ENCODE assay signal across 11 mouse cellular contexts in genomic region chr10:78296980-78297379, GRCm38 (mm10). TPM values are rescaled to one million over a fixed set of nuclear protein-coding genes. Genes with fewer than 3 reads are reported as not detected.
DNase-seq lines count a peak whose midpoint lies in the region; ATAC-seq and TF ChIP-seq lines count a peak whose summit lies in the region.
"Had no signal": no experiment of that assay in that cellular context is flagged by ENCODE, and none has a peak within 500 bp of the region (broad histone marks: within the 10 kb centered on the region; RNA-seq: fewer than 3 reads in every experiment).

No protein-coding gene starts in this region.

- no peak for TF ChIP-seq CTCF in heart, postnatal 0 days (IDR thresholded peaks at IDR 0.05; ENCODE audit: low read depth)

- TF ChIP-seq EP300 in heart, postnatal 0 days (IDR thresholded peaks at IDR 0.05; ENCODE audit: low read depth), result no peak

- no peak overlapping the region for H3K4me3 ChIP-seq in heart, embryonic 11.5 days (ENCODE audit: low read depth, low read length)
- no peak overlapping the region for H3K4me3 ChIP-seq in lung, embryonic 15.5 days
- peak overlapping the region; percentile 47 for H3K4me3 ChIP-seq in heart, postnatal 0 days (ENCODE audit: low read depth, low read length)
- H3K4me3 ChIP-seq in hindbrain, embryonic 12.5 days, result no peak overlapping the region

- H3K9ac ChIP-seq in heart, embryonic 11.5 days (ENCODE audit: low read depth, low read length), result no peak overlapping the region
- H3K9ac ChIP-seq in lung, embryonic 15.5 days, result no peak overlapping the region
- H3K9ac ChIP-seq in heart, postnatal 0 days (replicated peaks; ENCODE audit: low read depth, low read length), result peak overlapping the region; percentile 64
- H3K9ac ChIP-seq in hindbrain, embryonic 12.5 days, result no peak overlapping the region

- WGBS in heart, embryonic 11.5 days (ENCODE audit: insufficient replicate concordance), result 73% methylated on average over 4 of the region's 4 CpGs
- 75% methylated on average over 4 of the region's 4 CpGs for WGBS in lung, embryonic 15.5 days
- 54% methylated on average over 4 of the region's 4 CpGs for WGBS in heart, postnatal 0 days
- WGBS in hindbrain, embryonic 12.5 days, result 81% methylated on average over 4 of the region's 4 CpGs

- peaks cover 15% of the 10 kb centered on the region for H3K4me1 ChIP-seq in heart, embryonic 11.5 days (ENCODE audit: control insufficient read depth, insufficient read depth, low read length)
- H3K4me1 ChIP-seq in lung, embryonic 15.5 days, result peaks cover 14% of the 10 kb centered on the region
- peaks cover 52% of the 10 kb centered on the region for H3K4me1 ChIP-seq in heart, postnatal 0 days (ENCODE audit: control insufficient read depth, insufficient read depth)
- H3K4me1 ChIP-seq in hindbrain, embryonic 12.5 days, result no peaks in the 10 kb centered on the region

- H3K9me3 ChIP-seq in heart, embryonic 11.5 days (replicated peaks; ENCODE audit: control insufficient read depth, low read length), result no peaks in the 10 kb centered on the region
- H3K9me3 ChIP-seq in lung, embryonic 15.5 days, result no peaks in the 10 kb centered on the region
- no peaks in the 10 kb centered on the region for H3K9me3 ChIP-seq in heart, postnatal 0 days (replicated peaks; ENCODE audit: control insufficient read depth, low read length)
- H3K9me3 ChIP-seq in hindbrain, embryonic 12.5 days (replicated peaks), result no peaks in the 10 kb centered on the region
- H3K9me3 ChIP-seq: G1E had no signal

- DNase-seq in heart, postnatal 36 days, result no peak
- no peak for DNase-seq in lung, postnatal 25 days (ENCODE audit: low spot score)
- peak; percentile 83 for DNase-seq in adrenal gland, adult 2 months
- peak; percentile 49 for DNase-seq in heart, postnatal 0 days (ENCODE audit: low spot score)
- DNase-seq: embryo, embryonic 11 days had no signal

- H3K27me3 ChIP-seq in heart, embryonic 11.5 days (ENCODE audit: control insufficient read depth, insufficient read depth, low read length), result no peaks in the 10 kb centered on the region
- no peaks in the 10 kb centered on the region for H3K27me3 ChIP-seq in lung, embryonic 15.5 days
- no peaks in the 10 kb centered on the region for H3K27me3 ChIP-seq in heart, postnatal 0 days (ENCODE audit: control insufficient read depth, insufficient read depth, low read length)
- no peaks in the 10 kb centered on the region for H3K27me3 ChIP-seq in hindbrain, embryonic 12.5 days

- H3K27ac ChIP-seq in heart, embryonic 11.5 days (ENCODE audit: low read depth, low read length), result peak overlapping the region; percentile 41; the same call in 1 of the 2 replicates
- H3K27ac ChIP-seq in lung, embryonic 15.5 days, result peak overlapping the region; percentile 82; the same call in 1 of the 2 replicates
- peak overlapping the region; percentile 99 for H3K27ac ChIP-seq in heart, postnatal 0 days (ENCODE audit: low read depth)
- no peak overlapping the region for H3K27ac ChIP-seq in hindbrain, embryonic 12.5 days

- intact Hi-C loops in heart, postnatal 36 days (cut with DNase I), result no loop called here

- H3K4me2 ChIP-seq in heart, embryonic 11.5 days, result no peak overlapping the region
- no peak overlapping the region for H3K4me2 ChIP-seq in lung, embryonic 15.5 days
- peak overlapping the region; percentile 64 for H3K4me2 ChIP-seq in heart, postnatal 0 days (ENCODE audit: low read depth, low read length)
- no peak overlapping the region for H3K4me2 ChIP-seq in hindbrain, embryonic 12.5 days (replicated peaks)

- no peaks in the 10 kb centered on the region for H3K36me3 ChIP-seq in heart, embryonic 11.5 days (ENCODE audit: control insufficient read depth, insufficient read depth, low read length)
- H3K36me3 ChIP-seq in lung, embryonic 15.5 days, result no peaks in the 10 kb centered on the region
- H3K36me3 ChIP-seq in heart, postnatal 0 days (replicated peaks; ENCODE audit: control insufficient read depth, insufficient read depth, low read length), result peaks cover 3% of the 10 kb centered on the region; the same call in 1 of the 2 replicates
- H3K36me3 ChIP-seq in hindbrain, embryonic 12.5 days, result 0 out of 2 replicates have a peak, but pooled peaks cover 4% of the 10 kb centered on the region
- H3K36me3 ChIP-seq: G1E had no signal

- ATAC-seq in heart, embryonic 11.5 days (replicated peaks; ENCODE audit: insufficient number of reproducible peaks, low FRiP score, low TSS enrichment), result no peak
- no peak for ATAC-seq in lung, embryonic 15.5 days (ENCODE audit: borderline replicate concordance, extremely low read depth, low FRiP score, low TSS enrichment)
- ATAC-seq in heart, postnatal 0 days (ENCODE audit: insufficient read depth, low read depth), result peak; percentile 37
- ATAC-seq in erythroblast, adult 5-6 weeks (replicated peaks; ENCODE audit: low FRiP score, poor library complexity, severe bottlenecking), result no peak
- no peak for ATAC-seq in hindbrain, embryonic 12.5 days (ENCODE audit: low FRiP score)
- ATAC-seq: forebrain, embryonic 14.5 days had no signal

RNA-seq across cellular contexts. Expression of gene Trappc10, which starts 52.5 kb away (rescaled TPM):
- 7.6 and 16.4 TPM in 2 replicates for polyA plus RNA-seq in heart, embryonic 11.5 days (2014; fragmentation: Nextera tagmentation; extraction: Ambion mirVana)
- 10 to 100 TPM; 46.6 to 48.2 TPM for total RNA-seq in heart, postnatal 36 days (2021)
- 13.0 and 14.4 TPM in 2 replicates for polyA plus RNA-seq in lung, embryonic 15.5 days (2015; fragmentation: Nextera tagmentation; extraction: Ambion mirVana)
- total RNA-seq in adrenal gland, adult 2 months (2021), result 10 to 100 TPM; 50.7 to 51.2 TPM
- 47.3 and 62.8 TPM in 2 replicates for polyA plus RNA-seq in adrenal gland, adult 2 months (2012; rRNA removed)
- total RNA-seq in heart, postnatal 0 days (2014; rRNA removed; ENCODE audit: low replicate concordance), result 51.0 and 53.3 TPM in 2 replicates
- polyA plus RNA-seq in heart, postnatal 0 days (2015; fragmentation: Nextera tagmentation; extraction: Ambion mirVana), result 13.2 and 13.6 TPM in 2 replicates
- 48.3 and 50.0 TPM in 2 replicates for total RNA-seq in erythroblast, adult 5-6 weeks (2015; ENCODE audit: low replicate concordance)
- total RNA-seq in erythroblast, adult 5-6 weeks (2017; ENCODE audit: low replicate concordance), result 37.9 and 41.1 TPM in 2 replicates
- 23.4 and 26.0 TPM in 2 replicates for polyA plus RNA-seq in hindbrain, embryonic 12.5 days (2016; fragmentation: Nextera tagmentation; extraction: Ambion mirVana)

RNA-seq across cellular contexts. Expression of gene Agpat3, which starts 55.3 kb away (rescaled TPM):
- polyA plus RNA-seq in heart, embryonic 11.5 days (2014; fragmentation: Nextera tagmentation; extraction: Ambion mirVana), result 32.4 and 36.1 TPM in 2 replicates
- 100 to 1,000 TPM; 232 to 266 TPM for total RNA-seq in heart, postnatal 36 days (2021)
- 64.4 and 68.1 TPM in 2 replicates for polyA plus RNA-seq in lung, embryonic 15.5 days (2015; fragmentation: Nextera tagmentation; extraction: Ambion mirVana)
- total RNA-seq in adrenal gland, adult 2 months (2021), result 100 to 1,000 TPM; 346 to 422 TPM
- polyA plus RNA-seq in adrenal gland, adult 2 months (2012; rRNA removed), result 543 and 654 TPM in 2 replicates
- total RNA-seq in heart, postnatal 0 days (2014; rRNA removed; ENCODE audit: low replicate concordance), result 151 and 164 TPM in 2 replicates
- polyA plus RNA-seq in heart, postnatal 0 days (2015; fragmentation: Nextera tagmentation; extraction: Ambion mirVana), result 173 and 182 TPM in 2 replicates
- 3.3 and 5.8 TPM in 2 replicates for total RNA-seq in erythroblast, adult 5-6 weeks (2015; ENCODE audit: low replicate concordance)
- 2.6 and 3.2 TPM in 2 replicates for total RNA-seq in erythroblast, adult 5-6 weeks (2017; ENCODE audit: low replicate concordance)
- polyA plus RNA-seq in hindbrain, embryonic 12.5 days (2016; fragmentation: Nextera tagmentation; extraction: Ambion mirVana), result 59.2 and 59.7 TPM in 2 replicates

Comparison
In these comparisons a context has a peak if more than half of its experiments do, and no peak if none do; other contexts are left out.
1. DNase-seq: peak in adrenal gland, adult 2 months (single experiment) and heart, postnatal 0 days (single experiment); none in heart, postnatal 36 days (0 of 2) and lung, postnatal 25 days (single experiment).